Mouse (Mus musculus): Measurements from ENCODE around the gene Olfr596.
"Not testable (repeated sequence)": the region's sequence is repeated elsewhere in the genome, so short reads cannot be mapped to it uniquely, and the experiment has no call there.

The Olfr596 gene

DNA sequence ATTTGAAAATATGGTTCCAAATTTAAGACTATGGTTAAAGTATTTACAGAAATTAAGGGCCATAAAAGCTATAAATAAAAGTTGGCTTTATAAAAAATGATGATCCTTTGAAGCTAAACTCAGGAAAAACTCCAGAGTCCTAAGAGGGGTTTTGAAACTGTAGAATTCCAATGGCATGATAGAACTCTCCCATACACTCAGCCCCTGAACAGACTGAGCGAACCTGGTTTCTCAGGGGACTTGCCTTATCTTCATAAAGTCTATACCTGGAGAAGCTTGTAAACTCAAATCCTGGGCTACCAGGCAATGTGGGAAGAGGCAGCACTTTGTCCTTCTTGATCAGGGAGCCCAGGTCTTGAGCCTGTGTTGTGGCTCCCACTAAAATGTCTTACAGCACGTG, at the start of gene Olfr596:
Gene Olfr596, plus strand, starts transcription at position 301 of the 400 bp plus-strand sequence.
- not testable (repeated sequence) for DNase-seq (ENCODE audit: low spot score)

DNA sequence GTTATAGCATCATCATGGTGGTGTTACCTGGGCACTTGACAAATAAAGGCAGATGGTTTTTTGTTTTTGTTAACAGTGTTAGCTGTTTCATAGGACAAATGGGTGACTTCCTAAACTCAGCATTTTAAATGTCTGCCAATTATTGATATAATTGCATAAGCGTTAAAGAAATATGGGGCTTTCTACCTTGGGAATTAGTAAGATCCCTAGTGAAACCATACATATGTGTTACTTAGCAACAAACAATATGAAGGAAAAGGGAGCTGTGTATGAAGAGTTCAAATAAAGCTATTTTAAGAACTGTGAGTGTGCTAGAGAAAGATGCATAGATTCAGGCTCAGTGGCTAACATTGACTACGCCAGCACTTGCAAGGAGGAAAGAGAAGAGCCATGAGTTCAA, 10.6 kb downstream of the Olfr596 start, which contains the start of gene Olfr597:
Gene Olfr597, plus strand, starts transcription at position 301 of the 400 bp plus-strand sequence.
- DNase-seq (ENCODE audit: low spot score), result not testable (repeated sequence)

DNA sequence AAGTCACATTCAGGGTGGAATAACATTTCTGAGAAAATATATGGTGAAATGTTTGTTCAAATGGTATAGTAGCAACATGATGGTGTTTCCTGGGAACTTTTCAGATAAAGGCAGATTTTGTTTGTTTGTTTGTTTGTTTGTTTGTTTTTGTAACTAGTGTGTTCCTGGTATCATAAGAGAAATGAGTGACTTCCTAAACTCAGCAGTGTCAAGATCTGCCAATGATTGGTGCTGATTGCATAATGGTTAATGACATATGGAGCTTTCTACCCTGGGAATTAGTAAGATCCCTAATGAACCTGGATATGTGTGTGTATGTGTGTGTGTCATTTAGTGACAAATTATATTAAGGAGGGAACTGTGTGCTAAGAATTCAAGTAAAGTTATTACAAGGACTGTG, 17.8 kb downstream of the Olfr596 start, which contains the start of gene Olfr598:
Gene Olfr598, plus strand, starts transcription at position 301 of the 400 bp plus-strand sequence.
- DNase-seq (ENCODE audit: low spot score), result no peak

DNA sequence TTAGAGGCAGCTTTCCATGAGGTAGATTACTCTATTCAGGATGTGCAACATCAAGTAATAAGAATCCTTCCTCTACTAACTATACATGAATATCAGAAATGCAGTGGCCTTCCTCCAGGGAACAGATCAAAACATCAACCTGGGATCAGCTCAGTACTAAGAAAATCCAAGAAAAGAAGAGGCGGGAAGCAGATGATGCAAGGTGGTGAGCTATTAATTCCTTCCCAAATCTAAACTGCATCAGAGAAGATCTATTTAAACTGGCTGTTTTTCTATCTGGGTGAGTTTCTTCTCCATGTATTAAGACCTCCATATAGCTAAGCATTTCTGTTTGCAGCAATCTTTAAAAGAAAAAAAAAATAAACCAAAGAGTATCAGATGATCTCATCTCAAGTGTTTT, 30.2 kb downstream of the Olfr596 start, which contains the start of gene Olfr599:
Gene Olfr599, plus strand, starts transcription at position 301 of the 400 bp plus-strand sequence.
- DNase-seq (ENCODE audit: low spot score), result no peak

DNA sequence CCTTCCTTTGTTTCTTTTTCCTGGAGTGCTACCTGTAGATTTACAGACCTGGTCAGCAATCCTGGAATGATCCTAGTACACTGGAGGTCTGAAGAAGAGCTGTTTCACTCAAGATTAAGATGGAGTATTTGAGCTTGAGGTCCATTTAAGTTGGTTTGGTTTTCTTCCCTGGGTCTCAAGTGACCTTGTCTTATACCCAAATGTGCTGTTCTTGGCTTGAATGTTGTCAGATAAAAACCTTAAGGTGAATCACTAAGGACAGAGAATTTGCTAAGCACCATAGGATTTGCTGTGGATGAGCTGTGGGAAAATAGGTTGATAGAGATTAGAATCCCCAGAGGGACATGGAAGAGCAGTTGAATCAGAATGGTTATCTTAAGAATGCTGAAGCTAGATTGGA, 44.1 kb downstream of the Olfr596 start, which contains the start of gene Olfr600:
Gene Olfr600, minus strand, starts transcription at position 101 of the 400 bp plus-strand sequence.
- DNase-seq (ENCODE audit: low spot score), result no peak

Measured in embryo, embryonic 10.5 days (tissue).